Mouse (Mus musculus) MEL (cell line): Measurements from ENCODE around the gene Stt3b.

ENCODE experiments used
- CTCF ChIP-seq, 3 experiments: IDR thresholded peaks in 2 of 3; conservative IDR thresholded peaks in 1 of 3; 2 replicates each; pipeline ENCODE4 v1.5.1; 2011 to 2012; ENCODE audit warnings: low read length in 3 of 3, low read depth in 2 of 3, mild to moderate bottlenecking in 2 of 3, improper control_type of control experiment in 1 of 3, inconsistent platforms in 1 of 3, mixed read lengths in 1 of 3, moderate library complexity in 1 of 3; ENCODE audit not compliant: control insufficient read depth in 1 of 3, insufficient read depth in 1 of 3, poor library complexity in 1 of 3, severe bottlenecking in 1 of 3
- EP300 ChIP-seq, 2 experiments: IDR thresholded peaks; 2 replicates each; pipeline ENCODE4 v1.6.1; 2011; ENCODE audit warnings: improper control_type of control experiment in 2 of 2, low read length in 2 of 2, low read depth in 1 of 2, mild to moderate bottlenecking in 1 of 2
- GATA1 ChIP-seq: IDR thresholded peaks from 2 replicates; pipeline ENCODE4 v1.6.1; 2011; ENCODE audit warnings: low read depth, low read length, improper control_type of control experiment
- MYC ChIP-seq: IDR thresholded peaks from 2 replicates; pipeline ENCODE4 v1.6.1; 2011; ENCODE audit warnings: low read depth, mild to moderate bottlenecking, low read length, improper control_type of control experiment, moderate library complexity
- NELFE ChIP-seq: IDR thresholded peaks from 2 replicates; pipeline ENCODE4 v1.6.1; 2011; ENCODE audit warnings: low read depth, low read length, improper control_type of control experiment
- USF1 ChIP-seq: IDR thresholded peaks from 2 replicates; pipeline ENCODE4 v1.6.1; 2014; ENCODE audit warnings: low read depth, mild to moderate bottlenecking, inconsistent platforms, low read length, improper control_type of control experiment, moderate library complexity
- ZNF384 ChIP-seq: IDR thresholded peaks from 2 replicates; pipeline ENCODE4 v1.6.1; 2012; ENCODE audit warnings: low read depth, mild to moderate bottlenecking, inconsistent platforms, low read length, improper control_type of control experiment

DNA sequence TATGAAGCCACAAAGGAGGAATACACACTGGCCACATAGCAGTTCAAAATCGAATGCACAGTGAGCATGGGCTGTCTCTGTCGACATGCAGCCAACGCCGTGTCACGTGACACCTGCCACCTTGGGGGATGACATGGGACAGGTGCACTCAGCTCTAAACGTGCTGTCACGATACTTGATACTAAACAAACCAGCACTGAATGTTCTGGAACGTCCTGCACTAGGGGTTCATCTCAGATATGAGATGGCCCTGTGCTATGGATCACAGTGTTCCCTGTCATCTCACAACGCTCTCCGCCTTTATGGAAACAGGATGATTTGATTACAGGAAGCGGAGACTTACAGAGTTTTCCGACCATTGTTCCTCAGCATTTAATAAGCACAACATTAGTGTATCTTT, 22.8 kb upstream of the Stt3b start:
- no peak for TF ChIP-seq CTCF (IDR thresholded peaks at IDR 0.05 in 2 of 3, conservative IDR thresholded peaks at IDR 0.05 in 1 of 3; ENCODE audit: control insufficient read depth in 1 of 3, insufficient read depth in 1 of 3, low read depth in 2 of 3, low read length in 3 of 3, poor library complexity in 1 of 3, severe bottlenecking in 1 of 3)
- TF ChIP-seq NELFE = no peak
- no peak for TF ChIP-seq EP300 (IDR thresholded peaks at IDR 0.05; ENCODE audit: low read depth in 1 of 2, low read length in 2 of 2)
- TF ChIP-seq USF1 = no peak
- no peak for TF ChIP-seq ZNF384
- TF ChIP-seq GATA1 = no peak
- no peak for TF ChIP-seq MYC
